ENCODE assay signal across 26 mouse cellular contexts in genomic region chr10:7620723-7621122, GRCm38 (mm10). TPM values are rescaled to one million over a fixed set of nuclear protein-coding genes. Genes with fewer than 3 reads are reported as not detected.
"Had no signal": no experiment of that assay in that cellular context is flagged by ENCODE, and none has a peak within 500 bp of the region (broad histone marks: within the 10 kb centered on the region; RNA-seq: fewer than 3 reads in every experiment).

No protein-coding gene starts in this region.

- DNase-seq: gastrocnemius, adult 2 months; gastrocnemius, postnatal 10 days; gastrocnemius, postnatal 25 days; heart, postnatal 14 days; heart, postnatal 4 days; kidney, adult 18-20 months; kidney, adult 8-10 months; kidney, postnatal 10 days; kidney, postnatal 25 days; kidney, postnatal 4 days; layer of hippocampus, adult 9-11 months; layer of hippocampus, postnatal 36 days; left cerebral cortex, postnatal 4 days had no signal

- H3K4me1 ChIP-seq: hindbrain, embryonic 12.5 days; intestine, embryonic 15.5 days; limb, embryonic 13.5 days; limb, embryonic 15.5 days had no signal

- H3K36me3 ChIP-seq: heart, embryonic 13.5 days; heart, embryonic 15.5 days; hindbrain, embryonic 12.5 days; intestine, embryonic 15.5 days; limb, embryonic 13.5 days; limb, embryonic 15.5 days had no signal

- H3K4me2 ChIP-seq: heart, embryonic 11.5 days; heart, embryonic 13.5 days; heart, embryonic 15.5 days; hindbrain, embryonic 12.5 days; hindbrain, embryonic 14.5 days; intestine, embryonic 15.5 days; limb, embryonic 13.5 days; limb, embryonic 15.5 days had no signal

- H3K27ac ChIP-seq: heart, embryonic 13.5 days; heart, embryonic 15.5 days; hindbrain, embryonic 10.5 days; hindbrain, embryonic 12.5 days; hindbrain, embryonic 14.5 days; intestine, embryonic 15.5 days; layer of hippocampus, adult 2 months; limb, embryonic 13.5 days; limb, embryonic 15.5 days had no signal

- H3K9ac ChIP-seq: heart, embryonic 13.5 days; heart, embryonic 15.5 days; hindbrain, embryonic 12.5 days; hindbrain, embryonic 14.5 days; intestine, embryonic 15.5 days; limb, embryonic 13.5 days; limb, embryonic 15.5 days had no signal

- H3K4me3 ChIP-seq: gastrocnemius, adult 2 months; heart, embryonic 13.5 days; heart, embryonic 15.5 days; hindbrain, embryonic 10.5 days; hindbrain, embryonic 12.5 days; intestine, embryonic 15.5 days; layer of hippocampus, adult 2 months; limb, embryonic 13.5 days; limb, embryonic 15.5 days had no signal

- H3K9me3 ChIP-seq: heart, embryonic 13.5 days; heart, embryonic 15.5 days; hindbrain, embryonic 10.5 days; hindbrain, embryonic 12.5 days; intestine, embryonic 15.5 days; limb, embryonic 13.5 days; limb, embryonic 15.5 days had no signal

- H3K27me3 ChIP-seq: heart, embryonic 13.5 days; heart, embryonic 15.5 days; hindbrain, embryonic 12.5 days; intestine, embryonic 15.5 days; limb, embryonic 13.5 days; limb, embryonic 15.5 days had no signal

- ATAC-seq: hindbrain, embryonic 16.5 days; inflammation-experienced regulatory T-cells, adult 6 months; intestine, embryonic 15.5 days; intestine, postnatal 0 days had no signal

RNA-seq across cellular contexts. Expression of gene Lrp11, which starts 31.1 kb away (rescaled TPM):
- polyA plus RNA-seq: inflammation-experienced regulatory T-cells, adult 6 months had no signal
